Mouse (Mus musculus) hematopoietic stem cell, adult 5-6 weeks (primary cell): ENCODE measurements around the gene Plekha1. TPM values are rescaled to one million over a fixed set of nuclear protein-coding genes. Genes with fewer than 3 reads are reported as not detected.
A peak's percentile ranks its signal among the peaks of the same experiment; 100 is the strongest.

Source experiments
- ATAC-seq, 2 experiments: fragments of 125-278 bp in 1 of 2; replicated peaks in 1 of 2; 2 replicates each; pipeline ENCODE4 v1.8.0; 2016 to 2017; ENCODE audit warnings: inconsistent platforms in 2 of 2, mild to moderate bottlenecking in 2 of 2, moderate number of reproducible peaks in 2 of 2, low read depth in 1 of 2, moderate TSS enrichment in 1 of 2; ENCODE audit not compliant: low FRiP score in 2 of 2, poor library complexity in 2 of 2, severe bottlenecking in 2 of 2, insufficient read depth in 1 of 2, low TSS enrichment in 1 of 2
- total RNA-seq: library from RNA; stranded (forward); fragments of 172-1452, 232-1000 nt; gene quantifications from 2 replicates; pipeline ENCODE4 v1.2.3, GENCODE M21; 2017

The Plekha1 gene
- total RNA-seq, 1 experiment from 2014 or later = 20.2 TPM

DNA sequence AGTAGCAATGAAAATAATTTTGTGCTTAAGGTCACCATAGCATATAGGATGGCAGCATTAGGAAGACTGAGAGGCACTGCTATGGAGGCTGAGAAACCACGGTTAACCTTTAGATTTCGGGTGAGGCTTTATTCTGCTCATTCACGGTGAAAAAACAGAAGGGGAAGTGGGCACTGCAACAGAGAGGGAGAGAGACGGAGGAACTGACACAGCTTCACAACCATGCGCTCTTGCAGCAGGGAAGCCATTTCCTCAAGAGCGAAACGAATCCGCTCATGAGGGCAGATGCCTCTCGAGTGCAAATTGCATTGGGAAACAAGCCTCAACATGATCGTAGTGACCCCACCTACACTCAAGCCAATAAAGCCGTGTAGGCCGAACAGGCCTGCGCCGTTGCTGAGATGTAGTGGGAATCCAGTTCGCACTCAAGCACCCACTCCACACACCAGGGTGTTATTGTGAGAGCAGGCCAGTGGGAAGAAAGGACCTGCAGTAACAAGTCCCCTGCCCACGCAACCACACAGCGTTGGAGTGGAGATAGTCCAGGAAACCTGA, 18.3 kb upstream of the Plekha1 start:
- ATAC-seq = peak; percentile 56 to 84; a peak in 3 of 4 replicates

DNA sequence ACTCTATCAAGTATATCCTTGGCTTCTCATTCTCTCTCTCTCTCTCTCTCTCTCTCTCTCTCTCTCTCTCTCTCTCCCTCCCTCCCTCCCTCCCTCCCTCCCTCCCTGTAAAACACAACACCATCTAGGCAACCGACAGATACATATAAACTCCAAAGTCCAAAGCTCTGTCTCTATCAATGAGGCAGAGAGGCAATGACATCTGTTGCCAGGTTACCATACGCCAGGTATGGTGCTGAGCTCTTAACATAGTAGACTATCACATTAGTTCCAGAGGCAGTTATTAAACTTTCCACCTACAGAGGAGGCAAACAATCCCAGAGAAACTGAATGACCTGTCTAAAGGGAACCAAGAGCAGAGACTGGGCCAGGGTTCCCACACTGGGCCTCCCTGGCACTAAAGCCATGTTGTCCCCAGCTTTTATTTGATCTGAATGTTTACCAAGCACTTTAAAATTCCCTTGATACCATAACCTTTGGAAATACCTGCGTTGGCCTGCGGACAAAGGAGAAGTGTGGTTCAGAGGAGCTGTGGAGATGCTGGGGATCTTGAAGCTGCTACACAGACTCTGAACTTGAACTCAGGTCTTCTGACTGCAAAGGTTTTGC, 10.8 kb upstream of the Plekha1 start:
- no peak for ATAC-seq

DNA sequence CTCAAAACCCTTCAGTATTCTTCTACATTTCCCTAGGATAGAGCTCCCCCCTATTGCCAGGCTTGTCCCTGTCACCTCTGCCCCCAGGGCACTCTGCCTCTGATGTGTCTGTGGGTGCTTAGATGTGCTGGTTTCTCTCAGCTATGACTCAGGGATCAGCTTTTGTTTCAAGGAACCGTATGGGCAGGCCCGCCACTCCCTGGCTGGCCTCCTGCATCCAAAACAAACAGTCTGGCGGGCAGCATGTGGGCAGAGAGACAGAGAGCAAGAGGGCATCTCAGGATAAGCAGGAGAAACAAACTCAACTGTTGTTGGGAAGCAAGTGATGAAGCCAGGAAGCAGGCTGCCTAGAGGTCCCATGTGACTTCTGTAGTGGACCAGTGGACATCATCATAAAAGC, 9.9 kb upstream of the Plekha1 start:
- no peak for ATAC-seq

DNA sequence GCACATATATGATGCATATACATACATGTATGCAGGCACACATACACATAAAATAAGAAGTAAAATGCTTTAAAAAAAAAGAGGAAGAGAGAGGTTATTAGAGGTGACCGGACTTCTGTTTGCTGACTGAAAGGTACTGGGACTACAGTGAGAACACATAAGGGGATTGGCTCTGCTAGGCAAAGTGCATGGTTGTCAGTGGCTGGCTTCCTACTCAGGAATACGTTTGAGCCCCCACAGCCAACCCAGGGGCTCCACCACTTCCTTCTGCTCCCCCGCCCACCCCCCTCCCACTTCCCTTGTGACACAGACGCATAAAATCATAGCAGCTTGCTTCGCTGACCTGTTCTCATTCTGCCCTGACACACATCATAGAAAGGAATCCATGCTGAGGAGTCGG, 7.6 kb upstream of the Plekha1 start:
- ATAC-seq = peak; percentile 95

DNA sequence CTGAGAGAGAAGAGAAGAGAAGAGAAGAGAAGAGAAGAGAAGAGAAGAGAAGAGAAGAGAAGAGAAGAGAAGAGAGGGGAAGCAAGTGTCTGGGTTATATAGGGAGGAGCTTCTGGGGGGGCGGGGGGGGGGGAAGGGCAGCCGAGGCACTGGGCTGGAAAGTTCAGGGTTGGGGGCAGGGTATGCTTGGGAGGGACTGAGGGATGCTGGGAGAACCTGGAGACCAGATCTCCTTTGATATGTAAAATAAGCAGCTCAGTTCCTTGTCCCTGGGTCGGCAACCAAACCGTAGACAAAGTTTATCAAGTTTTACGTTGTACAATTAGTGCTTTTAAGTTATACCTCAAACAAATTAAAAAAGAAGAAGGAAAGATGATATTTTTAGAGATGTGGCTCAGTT, 5.6 kb upstream of the Plekha1 start:
- ATAC-seq = no peak

DNA sequence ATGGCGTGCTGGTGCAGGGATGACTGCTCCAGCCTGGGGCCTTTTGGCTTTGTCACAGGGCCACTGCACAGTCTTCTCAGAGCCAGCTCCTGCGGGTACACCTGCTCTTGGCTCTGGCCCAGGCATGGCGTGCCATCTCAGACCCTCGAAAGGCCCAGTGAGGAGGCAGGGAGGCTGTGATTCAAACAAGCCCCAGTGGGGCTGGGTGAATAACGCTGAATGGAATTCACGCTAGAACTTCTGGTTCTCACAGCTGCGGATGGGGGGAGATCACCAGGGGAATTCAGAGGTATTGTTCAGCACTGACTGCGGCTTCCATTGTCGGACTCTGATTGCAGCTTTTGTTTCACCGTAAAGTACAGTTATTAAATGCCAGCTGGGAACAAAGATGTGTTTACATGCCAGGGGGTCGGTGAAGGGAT, 4.8 kb upstream of the Plekha1 start:
- ATAC-seq = no peak

DNA sequence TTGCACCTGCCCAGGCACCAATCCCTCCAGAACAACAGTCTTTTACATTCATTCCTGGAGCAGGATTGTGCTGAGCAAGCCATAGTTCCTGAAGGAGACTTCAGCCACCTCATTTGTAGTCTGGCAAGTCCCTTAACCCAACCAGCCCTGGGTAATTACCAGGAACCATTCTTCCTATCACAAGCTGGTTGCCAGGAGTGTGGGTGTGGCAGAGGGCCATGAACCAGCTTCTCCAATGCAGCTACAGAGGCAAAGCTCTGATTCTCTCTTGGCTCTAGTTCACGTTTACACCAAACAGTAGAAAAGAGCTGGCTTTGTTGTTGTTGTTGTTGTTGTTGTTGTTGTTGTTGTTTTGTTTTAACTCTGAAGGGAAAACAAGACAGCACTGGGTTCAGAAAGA, 3.1 kb upstream of the Plekha1 start:
- no peak for ATAC-seq

DNA sequence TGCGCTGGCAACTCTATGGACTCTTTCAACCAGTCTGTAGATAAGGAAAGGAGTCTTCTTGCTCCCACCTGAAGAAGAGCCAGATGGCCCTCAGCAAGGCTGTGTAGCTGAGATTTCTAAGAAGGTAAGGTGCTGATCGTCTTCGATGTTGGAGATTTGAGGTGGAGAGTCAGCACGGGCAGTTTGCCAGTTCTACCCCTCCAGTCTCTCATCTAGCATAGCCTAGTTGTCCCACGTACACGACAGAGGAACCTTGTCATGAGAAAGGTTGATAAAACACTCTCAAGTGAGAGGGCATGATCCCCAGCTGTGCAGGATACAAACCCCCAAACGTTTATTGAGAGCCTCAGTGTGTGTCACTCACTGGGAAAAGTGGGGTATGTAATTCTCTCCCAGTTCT, 845 bp upstream of the Plekha1 start:
- ATAC-seq = no peak

DNA sequence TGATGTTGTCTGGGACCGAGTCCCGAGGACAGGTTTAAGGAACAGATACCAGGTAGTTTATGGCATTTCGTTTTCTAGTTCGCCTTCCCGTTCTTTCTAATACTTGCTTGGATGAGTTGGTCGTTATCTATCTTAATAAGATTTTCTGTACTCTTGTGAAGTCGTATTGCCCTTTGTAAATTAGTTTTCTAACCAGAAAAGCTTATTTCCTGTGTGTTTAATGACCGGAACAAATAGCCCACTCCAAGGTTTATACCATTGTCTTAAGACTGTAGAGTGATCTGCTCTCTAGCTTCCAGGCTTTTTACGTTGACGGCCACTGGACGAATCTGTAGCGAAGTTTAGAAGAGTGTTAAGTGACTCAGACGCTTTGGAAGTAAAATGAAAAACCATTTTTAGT, 1.1 kb downstream of the Plekha1 start:
- no peak for ATAC-seq

DNA sequence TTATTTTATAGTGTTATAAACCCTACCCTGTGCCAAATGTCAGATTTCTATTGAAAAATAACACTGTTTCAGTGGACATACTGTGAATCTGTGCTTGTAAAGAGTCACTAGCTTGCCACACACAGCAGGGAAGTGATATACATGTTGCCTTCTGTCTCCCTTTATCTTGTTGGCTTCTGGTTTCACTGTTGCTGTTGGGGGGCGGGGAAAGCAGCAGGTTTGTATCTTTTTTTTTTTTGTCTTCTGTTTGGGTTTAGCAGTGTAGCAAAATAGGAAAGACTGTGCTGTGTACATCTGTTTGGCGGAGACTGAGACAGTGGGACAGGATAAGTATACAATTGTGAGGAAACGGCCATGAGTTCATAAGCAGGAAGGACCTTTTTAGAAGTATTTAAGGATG, 1.7 kb downstream of the Plekha1 start:
- ATAC-seq = no peak

DNA sequence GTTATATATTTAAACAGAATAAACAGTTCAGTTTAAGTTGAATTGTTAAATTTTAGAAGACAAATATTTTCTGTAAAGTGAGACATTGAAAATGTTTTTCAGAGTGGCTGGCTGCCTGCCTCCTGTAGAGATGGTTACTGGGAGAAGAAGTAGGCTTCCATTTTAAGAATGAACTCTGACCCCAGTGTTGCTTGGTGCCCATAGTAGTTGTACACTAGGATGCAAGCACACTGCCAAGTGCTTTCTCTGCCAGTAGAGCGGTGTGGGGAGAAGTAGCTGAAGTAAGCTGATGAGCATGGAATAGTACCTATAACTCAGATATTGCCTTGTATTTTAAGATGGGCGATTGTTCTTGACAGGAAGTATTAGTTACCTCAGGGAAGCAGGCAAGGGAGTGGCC, 18.6 kb downstream of the Plekha1 start:
- no peak for ATAC-seq

DNA sequence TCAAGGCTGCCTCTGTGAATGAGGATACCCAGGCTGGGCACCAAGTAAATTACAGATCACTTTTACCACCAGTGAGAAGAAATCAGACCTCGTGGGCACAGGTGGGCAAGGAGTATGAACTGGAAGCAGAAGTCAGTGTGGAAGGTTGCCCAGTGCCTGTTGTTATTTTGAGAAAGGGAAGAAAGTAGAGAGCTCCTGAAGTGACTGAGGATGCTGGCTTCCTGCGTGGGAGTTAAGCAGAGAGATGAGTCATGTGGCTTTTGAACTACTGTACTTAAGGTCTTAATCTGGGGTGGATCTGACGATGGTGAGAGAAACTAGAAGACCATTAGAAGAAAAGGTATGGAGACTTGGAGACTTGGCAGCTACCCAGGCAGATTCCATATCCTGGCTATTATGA, 20.7 kb downstream of the Plekha1 start:
- no peak for ATAC-seq

DNA sequence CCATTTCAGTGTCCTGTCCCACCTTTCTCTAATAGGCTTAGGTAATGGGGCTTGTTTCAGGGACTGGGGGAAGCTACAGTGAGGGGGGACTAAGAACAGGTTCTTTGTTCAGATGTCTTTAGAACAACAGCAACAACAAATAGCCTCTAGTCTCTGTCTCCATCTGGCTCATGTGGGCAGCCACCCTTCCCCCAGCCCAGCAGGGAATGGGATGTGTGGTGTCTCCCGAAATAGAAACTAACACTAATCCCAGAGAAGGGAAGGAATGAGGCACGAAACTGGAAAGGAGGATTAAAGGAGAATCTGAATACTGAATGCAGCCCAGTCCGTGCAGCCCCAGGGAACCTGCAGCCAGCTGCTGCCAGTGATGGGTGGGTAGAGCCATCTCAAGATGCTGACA, 22.4 kb downstream of the Plekha1 start:
- ATAC-seq = no peak

DNA sequence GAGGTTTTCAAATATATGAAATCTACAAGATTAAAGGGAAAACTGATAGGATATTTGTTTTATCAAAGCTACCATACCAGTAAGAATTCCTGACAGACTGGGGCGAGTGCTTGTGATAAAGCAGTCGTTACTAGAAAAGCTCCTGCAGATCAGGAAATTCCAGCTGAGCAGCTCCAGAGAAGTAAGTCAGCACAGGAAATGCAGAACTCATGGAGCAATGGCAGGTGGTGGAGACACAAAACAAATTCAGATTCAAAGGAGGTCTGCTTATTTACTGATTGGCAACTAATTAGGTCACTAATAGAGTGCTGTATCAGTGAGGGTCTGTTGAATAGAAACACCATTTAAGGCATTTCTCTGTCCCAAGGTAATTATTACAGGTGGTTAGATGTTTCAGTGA, 25.3 kb downstream of the Plekha1 start:
- no peak for ATAC-seq

DNA sequence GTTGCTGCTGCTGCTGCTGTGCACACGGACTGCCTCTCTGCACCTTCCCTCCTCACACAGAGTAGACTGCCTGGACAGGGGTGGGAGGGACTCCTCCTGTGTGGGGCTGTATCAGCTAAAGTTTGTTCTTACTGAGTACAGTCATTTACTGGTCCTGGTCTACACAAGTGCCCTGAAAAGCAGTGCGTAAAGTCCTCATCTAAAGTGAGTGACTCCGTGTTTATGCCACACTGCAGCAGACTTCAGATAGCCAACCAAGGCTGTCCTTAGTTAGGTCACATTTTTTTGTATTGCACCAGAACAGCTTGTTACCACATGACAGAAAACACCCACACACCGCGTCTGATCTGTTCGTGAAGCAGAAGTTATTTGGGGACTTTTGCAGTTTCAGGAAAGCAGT, 27.4 kb downstream of the Plekha1 start:
- peak; percentile 81 to 86 for ATAC-seq

DNA sequence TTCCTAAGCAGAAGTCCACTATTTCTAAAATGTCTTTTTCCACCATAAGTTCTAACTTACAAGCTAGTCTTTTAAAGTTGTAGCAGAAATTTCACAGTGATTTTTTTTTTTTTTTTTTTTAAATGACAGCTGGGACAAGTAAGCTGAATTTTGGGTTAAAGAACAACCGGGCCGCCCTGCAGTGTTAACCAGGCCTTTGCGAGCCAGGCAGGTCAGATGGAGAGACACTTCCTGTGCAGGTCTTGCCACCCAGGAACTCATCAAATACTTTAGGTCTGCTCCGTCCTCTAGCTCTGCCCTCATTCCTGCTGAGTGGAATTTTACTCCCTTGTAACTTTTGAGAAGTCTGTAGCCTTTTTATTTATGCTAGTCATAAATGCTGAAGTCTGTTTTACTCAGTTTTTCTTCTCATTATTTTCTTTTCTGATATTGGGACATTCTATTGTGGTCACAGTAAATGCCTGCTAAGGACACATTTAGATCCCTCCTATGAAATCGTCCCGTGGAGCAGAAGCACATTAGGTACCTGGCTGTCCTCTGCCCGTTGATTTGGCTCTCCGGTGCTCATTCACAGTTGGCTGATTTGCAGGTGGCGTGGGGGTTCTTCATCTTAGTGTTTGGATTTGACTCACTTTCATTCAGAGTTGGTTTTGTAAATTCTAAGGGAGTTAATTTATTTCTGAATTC, 29.5 kb downstream of the Plekha1 start:
- no peak for ATAC-seq

DNA sequence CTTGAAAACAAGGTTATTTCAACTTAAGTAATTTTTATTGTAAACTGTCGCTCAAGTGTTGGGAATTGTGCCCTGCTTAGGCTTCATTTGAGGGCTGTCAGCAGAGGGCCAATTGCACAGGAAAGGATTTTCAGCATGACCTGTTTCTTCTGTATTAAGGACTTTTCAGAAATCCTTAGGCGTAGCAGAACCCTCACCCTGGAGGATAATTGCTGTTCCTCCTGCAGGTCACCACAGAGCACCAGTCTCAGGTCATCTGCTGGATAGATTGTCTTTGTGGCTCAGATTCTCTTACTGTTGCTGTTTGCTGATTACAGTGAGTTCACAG, 30.0 kb downstream of the Plekha1 start:
- ATAC-seq = no peak

DNA sequence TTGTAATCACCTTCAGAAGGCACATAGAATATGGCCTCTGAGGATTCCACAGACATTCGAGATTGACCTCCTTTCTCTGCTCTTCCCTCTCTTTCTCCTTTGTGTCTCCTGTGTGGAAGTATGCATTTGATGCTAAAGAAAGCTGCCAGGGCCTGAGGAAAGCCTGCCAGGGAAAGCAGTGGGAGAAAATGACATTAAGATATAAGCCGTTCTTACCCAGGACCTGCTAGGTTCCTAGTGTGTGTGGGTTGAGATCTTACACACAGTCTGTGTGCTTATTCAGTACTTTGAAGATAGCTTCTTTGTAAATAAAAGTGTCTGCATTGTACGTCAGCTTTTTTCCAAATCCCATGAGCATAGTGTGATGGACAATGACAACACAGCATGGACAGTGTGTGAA, 30.5 kb downstream of the Plekha1 start:
- no peak for ATAC-seq

DNA sequence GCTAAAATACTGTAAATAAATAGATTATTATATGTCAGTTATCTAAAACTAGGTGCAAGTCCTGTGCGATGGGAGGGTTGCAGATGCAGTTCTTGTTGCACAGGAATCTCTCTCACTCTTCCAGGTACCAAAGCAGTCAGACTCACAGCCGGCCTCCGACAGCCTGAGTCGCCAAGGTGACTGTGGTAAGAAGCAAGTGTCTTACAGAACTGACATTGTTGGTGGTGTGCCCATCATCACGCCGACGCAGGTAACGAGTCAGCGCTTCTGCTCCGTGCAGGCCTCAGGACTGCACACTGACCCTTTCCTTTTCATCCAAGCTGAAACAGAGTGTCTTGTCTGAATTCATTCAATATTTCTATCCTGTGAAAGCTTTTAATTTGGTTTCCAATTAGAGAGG, 31.6 kb downstream of the Plekha1 start:
- no peak for ATAC-seq
